Mouse (Mus musculus): ENCODE data around the gene Erich3.

Gene Erich3

GRCm38 (mm10) chr3:154673326-154673725 lies 9.7 kb downstream of the Erich3 start:
- in situ Hi-C loops (cut with MseI, MboI): no loop called here

- in situ Hi-C loops (cut with MseI, MboI): no loop called here
Measured at GRCm38 (mm10) chr3:154682570-154682969, 18.9 kb downstream of the Erich3 start.

GRCm38 (mm10) chr3:154683667-154684066 lies 20.0 kb downstream of the Erich3 start:
- in situ Hi-C loops (cut with MseI, MboI): no loop called here

- in situ Hi-C loops (cut with MseI, MboI): no loop called here
Measured at GRCm38 (mm10) chr3:154690260-154690659, 26.6 kb downstream of the Erich3 start.

- in situ Hi-C loops (cut with MseI, MboI): no loop called here
Measured at GRCm38 (mm10) chr3:154691897-154692571, 28.4 kb downstream of the Erich3 start.

GRCm38 (mm10) chr3:154692572-154692922 lies 28.9 kb downstream of the Erich3 start:
- in situ Hi-C loops (cut with MseI, MboI): no loop called here

- in situ Hi-C loops (cut with MseI, MboI): no loop called here
Measured at GRCm38 (mm10) chr3:154693902-154694301, 30.2 kb downstream of the Erich3 start.

GRCm38 (mm10) chr3:154696611-154697010 lies 33.0 kb downstream of the Erich3 start:
- in situ Hi-C loops (cut with MseI, MboI): no loop called here

- in situ Hi-C loops (cut with MseI, MboI): no loop called here
Measured at GRCm38 (mm10) chr3:154698907-154699306, 35.2 kb downstream of the Erich3 start.

GRCm38 (mm10) chr3:154700296-154700695 lies 36.6 kb downstream of the Erich3 start:
- in situ Hi-C loops (cut with MseI, MboI): no loop called here

- in situ Hi-C loops (cut with MseI, MboI): no loop called here
Measured at GRCm38 (mm10) chr3:154700735-154701134, 37.1 kb downstream of the Erich3 start.

- in situ Hi-C loops (cut with MseI, MboI): no loop called here
Measured at GRCm38 (mm10) chr3:154704755-154705154, 41.1 kb downstream of the Erich3 start.

- in situ Hi-C loops (cut with MseI, MboI): no loop called here
Measured at GRCm38 (mm10) chr3:154708150-154708549, 44.5 kb downstream of the Erich3 start.

- in situ Hi-C loops (cut with MseI, MboI): no loop called here
Measured at GRCm38 (mm10) chr3:154723198-154723597, 59.5 kb downstream of the Erich3 start.

GRCm38 (mm10) chr3:154731431-154731830 lies 67.8 kb downstream of the Erich3 start:
- in situ Hi-C loops (cut with MseI, MboI): no loop called here

- in situ Hi-C loops (cut with MseI, MboI): no loop called here
Measured at GRCm38 (mm10) chr3:154741496-154741895, 77.8 kb downstream of the Erich3 start.

- in situ Hi-C loops (cut with MseI, MboI): no loop called here
Measured at GRCm38 (mm10) chr3:154742927-154743326, 79.3 kb downstream of the Erich3 start.

- in situ Hi-C loops (cut with MseI, MboI): no loop called here
Measured at GRCm38 (mm10) chr3:154744317-154744716, 80.7 kb downstream of the Erich3 start.

GRCm38 (mm10) chr3:154754505-154754904 lies 90.8 kb downstream of the Erich3 start:
- in situ Hi-C loops (cut with MseI, MboI): no loop called here

- in situ Hi-C loops (cut with MseI, MboI): no loop called here
Measured at GRCm38 (mm10) chr3:154755225-154755624, 91.6 kb downstream of the Erich3 start.

- in situ Hi-C loops (cut with MseI, MboI): no loop called here
Measured at GRCm38 (mm10) chr3:154758089-154758488, 94.4 kb downstream of the Erich3 start.

- in situ Hi-C loops (cut with MseI, MboI): no loop called here
Measured at GRCm38 (mm10) chr3:154761108-154761507, 97.4 kb downstream of the Erich3 start.

- in situ Hi-C loops (cut with MseI, MboI): no loop called here
Measured at GRCm38 (mm10) chr3:154763374-154763773, 99.7 kb downstream of the Erich3 start.

GRCm38 (mm10) chr3:154764115-154764514 lies 100.5 kb downstream of the Erich3 start:
- in situ Hi-C loops (cut with MseI, MboI): no loop called here
